Mouse (Mus musculus): Measurements from ENCODE around the gene Utp4. TPM values are rescaled to one million over a fixed set of nuclear protein-coding genes. Genes with fewer than 3 reads are reported as not detected.

Utp4 gene
- polyA plus RNA-seq, 1 experiment from 2014 or later: 73.6 TPM

DNA sequence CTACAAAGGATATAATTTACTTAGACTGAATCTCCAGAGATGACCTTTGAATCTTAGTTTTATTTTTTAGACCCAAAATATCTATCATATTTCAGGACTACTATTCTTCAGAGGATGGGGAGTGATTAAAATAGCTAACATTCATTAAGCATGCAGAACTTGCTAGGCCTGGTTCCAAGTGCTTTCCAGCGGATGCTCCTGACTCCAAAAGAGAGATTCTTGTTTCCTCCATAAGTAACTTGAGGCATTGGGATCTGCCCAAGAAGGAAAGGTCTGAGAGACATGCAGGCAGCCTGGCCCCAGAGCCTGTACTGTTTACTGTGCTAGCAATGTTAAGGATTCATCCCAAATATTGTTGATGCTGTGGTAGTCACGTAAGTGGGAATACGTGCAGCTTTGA is 68.9 kb downstream of the Utp4 start:
- Histone ChIP-seq H3K4me2 (no peak overlapping the region), H3K4me3 (ENCODE audit: low read depth, low read length) (no peak overlapping the region), H3K36me3 (ENCODE audit: control insufficient read depth, insufficient read depth, low read length) (no peaks in the 10 kb centered on the region), H3K27me3 (ENCODE audit: control insufficient read depth, insufficient read depth, low read length) (no peaks in the 10 kb centered on the region), H3K9me3 (ENCODE audit: control insufficient read depth, low read length) (no peaks in the 10 kb centered on the region), H3K4me1 (ENCODE audit: control insufficient read depth, insufficient read depth, low read length) (no peaks in the 10 kb centered on the region; the same call in 1 of the 2 replicates), H3K9ac (ENCODE audit: low read length) (no peak overlapping the region), H3K27ac (ENCODE audit: low read depth, low read length) (no peak overlapping the region)
- DNase-seq (ENCODE audit: low spot score, missing footprints): no peak
- 90% methylated on average over 3 of the region's 3 CpGs for WGBS
- no peak for ATAC-seq (ENCODE audit: low FRiP score)

DNA sequence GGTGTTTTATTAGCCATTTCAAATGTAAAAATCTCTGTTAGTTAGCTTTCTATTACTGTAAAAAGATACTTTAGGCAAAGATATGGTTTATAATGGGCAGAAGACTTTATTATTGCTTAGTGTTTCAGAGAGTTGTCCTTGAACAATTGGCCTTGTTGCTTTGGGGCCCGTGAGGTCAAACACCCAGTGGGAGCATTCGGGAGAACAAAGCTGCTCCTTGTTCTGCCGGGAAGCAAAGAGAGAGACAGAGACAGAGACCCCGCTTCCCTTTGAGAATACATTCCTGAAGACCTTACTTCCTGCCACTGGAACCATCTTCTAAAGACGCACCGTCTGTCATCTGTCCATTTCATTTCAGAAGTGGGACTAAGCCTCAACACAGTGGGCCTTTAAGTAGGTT is 69.9 kb downstream of the Utp4 start:
- Histone ChIP-seq H3K4me2 (no peak overlapping the region), H3K27ac (ENCODE audit: low read depth, low read length) (no peak overlapping the region)
- WGBS: 26% methylated on average over 6 of the region's 6 CpGs

DNA sequence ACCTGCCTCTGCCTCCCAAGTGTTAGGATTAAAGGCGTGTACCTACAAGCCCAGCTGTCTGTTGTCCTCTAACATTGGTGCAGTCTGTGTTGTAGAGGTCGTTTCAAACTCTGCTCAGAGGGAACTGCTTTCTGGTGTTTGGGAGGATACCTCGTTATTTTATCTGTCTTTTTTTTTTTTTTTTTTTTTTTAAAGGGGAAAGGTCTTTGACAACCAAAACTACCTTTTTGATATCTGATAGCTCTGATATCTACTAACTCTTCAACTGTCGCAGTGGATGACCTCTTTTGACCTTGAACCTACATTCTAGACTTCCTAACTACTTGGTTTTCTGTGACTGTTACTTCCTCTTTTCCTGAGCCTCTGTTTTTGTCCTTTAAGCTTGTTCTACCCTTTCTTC is 71.1 kb downstream of the Utp4 start:
- H3K9ac ChIP-seq (ENCODE audit: low read length): no peak overlapping the region
- DNase-seq (ENCODE audit: low spot score, missing footprints) (no peak), ATAC-seq (ENCODE audit: low FRiP score) (no peak)
- H3K4me3 ChIP-seq (ENCODE audit: low read depth, low read length): no peak overlapping the region
- no peaks in the 10 kb centered on the region; the same call in 1 of the 2 replicates for H3K4me1 ChIP-seq (ENCODE audit: control insufficient read depth, insufficient read depth, low read length)
- H3K4me2 ChIP-seq: no peak overlapping the region
- H3K36me3 ChIP-seq (ENCODE audit: control insufficient read depth, insufficient read depth, low read length): no peaks in the 10 kb centered on the region
- no peaks in the 10 kb centered on the region for H3K9me3 ChIP-seq (ENCODE audit: control insufficient read depth, low read length)
- no peak overlapping the region for H3K27ac ChIP-seq (ENCODE audit: low read depth, low read length)
- 84% methylated on average over 4 of the region's 4 CpGs for WGBS
- H3K27me3 ChIP-seq (ENCODE audit: control insufficient read depth, insufficient read depth, low read length): no peaks in the 10 kb centered on the region

More for the DNA sequence above, 69.9 kb downstream of the Utp4 start:
- H3K9me3 ChIP-seq (ENCODE audit: control insufficient read depth, low read length): no peaks in the 10 kb centered on the region
- no peaks in the 10 kb centered on the region for H3K27me3 ChIP-seq (ENCODE audit: control insufficient read depth, insufficient read depth, low read length)
- no peak for ATAC-seq (ENCODE audit: low FRiP score)
- H3K4me1 ChIP-seq (ENCODE audit: control insufficient read depth, insufficient read depth, low read length): no peaks in the 10 kb centered on the region; the same call in 1 of the 2 replicates
- no peak for DNase-seq (ENCODE audit: low spot score, missing footprints)
- H3K4me3 ChIP-seq (ENCODE audit: low read depth, low read length): no peak overlapping the region
- H3K9ac ChIP-seq (ENCODE audit: low read length): no peak overlapping the region
- H3K36me3 ChIP-seq (ENCODE audit: control insufficient read depth, insufficient read depth, low read length): no peaks in the 10 kb centered on the region

DNA sequence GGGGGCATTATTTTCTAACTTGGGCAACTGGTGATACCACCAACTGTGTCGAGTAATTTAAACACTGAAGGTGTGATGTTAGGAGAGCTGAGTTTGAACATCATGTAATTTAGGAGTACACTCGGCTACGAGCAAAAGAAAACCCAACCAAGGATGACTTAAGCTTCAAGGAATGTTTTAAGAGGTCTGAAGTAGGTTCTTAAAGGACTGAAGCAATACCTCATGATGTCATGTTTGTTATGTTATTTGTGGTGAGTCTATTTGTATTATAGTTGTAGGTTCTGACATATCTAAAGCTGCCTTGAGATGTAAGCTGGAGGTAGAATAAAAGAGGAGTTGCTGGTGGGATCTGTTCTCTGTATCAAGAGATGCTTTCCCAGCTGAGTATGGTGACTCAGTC is 76.5 kb downstream of the Utp4 start:
- 93% methylated on average over 3 of the region's 3 CpGs for WGBS
- DNase-seq (ENCODE audit: low spot score, missing footprints) (no peak), ATAC-seq (ENCODE audit: low FRiP score) (no peak)
- Histone ChIP-seq H3K4me3 (ENCODE audit: low read depth, low read length) (no peak overlapping the region), H3K36me3 (ENCODE audit: control insufficient read depth, insufficient read depth, low read length) (no peaks in the 10 kb centered on the region), H3K9me3 (ENCODE audit: control insufficient read depth, low read length) (no peaks in the 10 kb centered on the region), H3K27ac (ENCODE audit: low read depth, low read length) (no peak overlapping the region), H3K4me1 (ENCODE audit: control insufficient read depth, insufficient read depth, low read length) (no peaks in the 10 kb centered on the region), H3K4me2 (no peak overlapping the region), H3K27me3 (ENCODE audit: control insufficient read depth, insufficient read depth, low read length) (no peaks in the 10 kb centered on the region), H3K9ac (ENCODE audit: low read length) (no peak overlapping the region)

DNA sequence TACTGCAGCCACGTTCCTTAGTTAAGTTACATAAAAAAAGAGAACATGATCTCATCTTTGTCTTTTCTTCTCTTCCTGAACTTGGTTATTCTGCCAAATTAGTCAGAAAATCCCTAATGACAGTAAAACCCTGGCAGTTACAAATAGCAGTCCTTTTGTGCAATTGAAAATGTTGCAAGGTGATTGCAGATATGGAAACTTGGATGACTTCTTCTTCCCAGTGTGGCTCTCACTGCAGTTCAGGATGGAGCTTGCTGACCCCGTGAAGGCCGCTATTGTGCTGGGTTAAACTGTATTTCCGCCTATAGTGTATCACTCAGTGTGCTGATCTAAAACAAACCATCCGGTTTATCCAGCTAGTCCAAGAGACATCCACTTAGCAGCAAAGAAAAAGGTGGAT is 78.5 kb downstream of the Utp4 start:
- Histone ChIP-seq H3K27me3 (ENCODE audit: control insufficient read depth, insufficient read depth, low read length) (no peaks in the 10 kb centered on the region), H3K4me1 (ENCODE audit: control insufficient read depth, insufficient read depth, low read length) (no peaks in the 10 kb centered on the region), H3K4me2 (no peak overlapping the region), H3K9ac (ENCODE audit: low read length) (no peak overlapping the region), H3K36me3 (ENCODE audit: control insufficient read depth, insufficient read depth, low read length) (no peaks in the 10 kb centered on the region), H3K9me3 (ENCODE audit: control insufficient read depth, low read length) (no peaks in the 10 kb centered on the region), H3K27ac (ENCODE audit: low read depth, low read length) (no peak overlapping the region), H3K4me3 (ENCODE audit: low read depth, low read length) (no peak overlapping the region)
- DNase-seq (ENCODE audit: low spot score, missing footprints): no peak
- ATAC-seq (ENCODE audit: low FRiP score): no peak
- WGBS: 88% methylated on average over 5 of the region's 5 CpGs

Other genes with a start within 250 kb of the Utp4 start
- gene Tango6, start 210.6 kb upstream of the Utp4 start, polyA plus RNA-seq (2014; fragmentation: Nextera tagmentation; extraction: Ambion mirVana): 6.8 and 7.0 TPM in 2 replicates
- 0.10 and 0.14 TPM in 2 replicates for gene Has3, start 23.4 kb upstream of the Utp4 start, polyA plus RNA-seq (2014; fragmentation: Nextera tagmentation; extraction: Ambion mirVana)
- 5.9 and 6.2 TPM in 2 replicates for gene Sntb2, start 42.1 kb downstream of the Utp4 start, polyA plus RNA-seq (2014; fragmentation: Nextera tagmentation; extraction: Ambion mirVana)
- 94.9 and 96.4 TPM in 2 replicates for gene Vps4a, start 137.6 kb downstream of the Utp4 start, polyA plus RNA-seq (2014; fragmentation: Nextera tagmentation; extraction: Ambion mirVana)
- 39.8 and 42.1 TPM in 2 replicates for gene Pdf, start 155.0 kb downstream of the Utp4 start, polyA plus RNA-seq (2014; fragmentation: Nextera tagmentation; extraction: Ambion mirVana)
- 38.1 and 38.8 TPM in 2 replicates for gene Cog8, start 163.1 kb downstream of the Utp4 start, polyA plus RNA-seq (2014; fragmentation: Nextera tagmentation; extraction: Ambion mirVana)
- 100 and 102 TPM in 2 replicates for gene Nip7, start 163.2 kb downstream of the Utp4 start, polyA plus RNA-seq (2014; fragmentation: Nextera tagmentation; extraction: Ambion mirVana)
- gene Tmed6, start 172.0 kb downstream of the Utp4 start, polyA plus RNA-seq (2014; fragmentation: Nextera tagmentation; extraction: Ambion mirVana): not detected in 2 replicates
- 16.4 and 16.6 TPM in 2 replicates for gene Terf2, start 202.9 kb downstream of the Utp4 start, polyA plus RNA-seq (2014; fragmentation: Nextera tagmentation; extraction: Ambion mirVana)